Mouse (Mus musculus) limb, embryonic 12.5 days (tissue): ENCODE results near the gene Wee1. TPM values are rescaled to one million over a fixed set of nuclear protein-coding genes. Genes with fewer than 3 reads are reported as not detected.
"Not testable (repeated sequence)": the region's sequence is repeated elsewhere in the genome, so short reads cannot be mapped to it uniquely, and the experiment has no call there.

ENCODE experiments used
- ATAC-seq: fragments of 200-750 bp; cut with Nextera tagmentation; 2 replicates; pipeline ENCODE4 v1.8.0; 2017; ENCODE audit warnings: low read depth, moderate TSS enrichment; ENCODE audit not compliant: insufficient number of reproducible peaks, insufficient read depth, low FRiP score, low TSS enrichment
- H3K27ac ChIP-seq: fragments of 300-500 bp; sonication (generic); 2 replicates; pipeline ENCODE4 v1.5.1; 2016; ENCODE audit warnings: mild to moderate bottlenecking, moderate library complexity
- H3K27me3 ChIP-seq: fragments of 300-500 bp; sonication (generic); 2 replicates; pipeline ENCODE4 v1.6.1; 2016; ENCODE audit warnings: mild to moderate bottlenecking, moderate library complexity
- H3K36me3 ChIP-seq: fragments of 300-500 bp; sonication (generic); 2 replicates; pipeline ENCODE4 v1.6.1; 2016; ENCODE audit warnings: mild to moderate bottlenecking, moderate library complexity
- H3K4me1 ChIP-seq: fragments of 300-500 bp; sonication (generic); replicated peaks from 2 replicates; pipeline ENCODE4 v1.6.1; 2016
- H3K4me2 ChIP-seq: fragments of 300-500 bp; sonication (generic); 2 replicates; pipeline ENCODE4 v1.6.1; 2016; ENCODE audit warnings: mild to moderate bottlenecking, moderate library complexity
- H3K4me3 ChIP-seq: fragments of 300-500 bp; sonication (generic); replicated peaks from 2 replicates; pipeline ENCODE4 v1.5.1; 2016; ENCODE audit warnings: mild to moderate bottlenecking
- H3K9ac ChIP-seq: fragments of 300-500 bp; sonication (generic); replicated peaks from 2 replicates; pipeline ENCODE4 v1.6.1; 2016; ENCODE audit warnings: mild to moderate bottlenecking, moderate library complexity
- H3K9me3 ChIP-seq: fragments of 300-500 bp; sonication (generic); 2 replicates; pipeline ENCODE4 v1.6.1; 2016; ENCODE audit warnings: mild to moderate bottlenecking, moderate library complexity
- WGBS: fragments of 180-500 bp; shearing (Covaris S2); methylation state at CpG from one replicate; pipeline ENCODE4 v1.1.7; 2016; 5-methylcytosine and 5-hydroxymethylcytosine counted together
- polyA plus RNA-seq: library from polyadenylated mRNA; unstranded; fragments of >200 nt; fragmentation: Nextera tagmentation; extraction: Ambion mirVana; gene quantifications from 2 replicates; pipeline ENCODE4 v1.2.1, GENCODE M21; 2016

Gene Wee1
- polyA plus RNA-seq, 1 experiment from 2014 or later = 39.8 TPM

DNA sequence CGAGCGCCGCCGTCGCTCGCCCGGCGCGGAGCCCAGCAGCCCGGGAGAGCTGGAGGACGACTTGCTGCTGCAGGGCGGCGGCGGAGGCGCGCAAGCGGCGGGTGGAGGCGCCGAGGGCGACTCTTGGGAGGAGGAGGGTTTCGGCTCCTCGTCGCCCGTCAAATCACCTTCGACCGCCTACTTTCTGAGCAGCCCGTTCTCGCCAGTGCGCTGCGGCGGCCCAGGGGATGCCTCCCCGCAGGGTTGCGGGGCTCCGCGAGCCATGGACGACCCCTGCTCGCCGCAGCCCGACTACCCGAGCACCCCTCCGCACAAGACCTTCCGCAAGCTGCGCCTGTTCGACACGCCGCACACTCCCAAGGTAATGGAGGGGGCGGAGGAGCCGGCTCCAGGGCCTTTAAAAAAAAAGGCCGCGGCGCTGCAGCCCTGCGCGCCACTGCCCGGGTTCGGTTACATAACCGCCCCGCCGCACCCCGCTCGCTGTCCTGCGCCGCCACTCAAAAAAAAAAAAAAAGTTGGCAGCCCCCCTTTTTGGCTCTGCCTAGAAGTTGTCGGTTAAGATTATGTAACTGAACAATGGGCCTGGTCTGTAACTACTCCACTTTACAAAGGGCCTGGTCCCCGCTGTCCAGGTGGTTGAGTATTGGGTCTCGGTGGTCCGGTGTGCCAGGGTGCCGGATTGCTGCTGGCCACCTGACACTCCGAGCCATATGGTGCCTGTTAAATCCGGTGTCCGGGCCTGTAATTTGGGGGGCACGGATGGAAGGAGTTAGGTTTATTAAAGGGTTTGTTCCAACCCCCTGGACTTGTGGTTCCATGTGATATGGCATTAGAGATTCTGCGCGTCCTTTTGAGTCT is 948 bp downstream of the Wee1 start:
- Histone ChIP-seq H3K27me3 (no peaks in the 10 kb centered on the region), H3K36me3 (peaks cover 16% of the 10 kb centered on the region), H3K9ac (peak overlapping the region; percentile 90), H3K4me2 (peak overlapping the region; percentile 68), H3K4me3 (peak overlapping the region; percentile 97), H3K9me3 (no peaks in the 10 kb centered on the region), H3K4me1 (peaks cover 16% of the 10 kb centered on the region), H3K27ac (peak overlapping the region; percentile 95)
- ATAC-seq = peak; percentile 7; the same call in 1 of the 2 replicates
- under 1% methylated on average over 74 of the region's 74 CpGs for WGBS

GRCm38 (mm10) chr7:110123844-110124555 is 2.2 kb downstream of the Wee1 start:
- ATAC-seq = no peak

DNA sequence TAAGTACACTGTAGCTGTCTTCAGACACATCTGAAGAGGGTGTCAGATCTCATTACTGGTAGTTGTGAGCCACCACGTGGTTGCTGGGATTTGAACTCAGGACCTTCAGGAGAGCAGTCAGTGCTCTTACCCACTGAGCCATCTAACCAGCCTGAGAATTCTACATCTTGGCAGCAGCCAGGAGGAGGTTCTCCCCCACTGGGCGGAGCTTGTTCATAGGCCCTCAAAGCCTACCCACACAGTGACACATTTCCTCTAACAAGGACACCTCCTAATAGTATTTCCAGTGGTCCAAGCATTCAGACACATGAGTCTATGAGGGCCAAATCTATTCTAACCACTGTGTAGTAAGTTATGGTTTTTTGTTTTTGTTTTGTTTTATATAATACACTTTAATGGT is 6.7 kb downstream of the Wee1 start:
- Histone ChIP-seq H3K27me3 (no peaks in the 10 kb centered on the region), H3K9ac (no peak overlapping the region), H3K4me1 (peaks cover 15% of the 10 kb centered on the region), H3K36me3 (peaks cover 71% of the 10 kb centered on the region), H3K9me3 (no peaks in the 10 kb centered on the region), H3K4me2 (no peak overlapping the region), H3K27ac (no peak overlapping the region), H3K4me3 (no peak overlapping the region)
- WGBS = 89% methylated on average over 2 of the region's 2 CpGs
- no peak for ATAC-seq

More at GRCm38 (mm10) chr7:110123844-110124555, 2.2 kb downstream of the Wee1 start:
- WGBS = 63% methylated on average over 12 of the region's 12 CpGs
- Histone ChIP-seq H3K36me3 (peaks cover 28% of the 10 kb centered on the region), H3K4me1 (peaks cover 16% of the 10 kb centered on the region), H3K9ac (no peak overlapping the region), H3K9me3 (no peaks in the 10 kb centered on the region), H3K4me3 (peak overlapping the region; percentile 97), H3K27ac (no peak overlapping the region), H3K27me3 (no peaks in the 10 kb centered on the region), H3K4me2 (peak overlapping the region; percentile 68)

DNA sequence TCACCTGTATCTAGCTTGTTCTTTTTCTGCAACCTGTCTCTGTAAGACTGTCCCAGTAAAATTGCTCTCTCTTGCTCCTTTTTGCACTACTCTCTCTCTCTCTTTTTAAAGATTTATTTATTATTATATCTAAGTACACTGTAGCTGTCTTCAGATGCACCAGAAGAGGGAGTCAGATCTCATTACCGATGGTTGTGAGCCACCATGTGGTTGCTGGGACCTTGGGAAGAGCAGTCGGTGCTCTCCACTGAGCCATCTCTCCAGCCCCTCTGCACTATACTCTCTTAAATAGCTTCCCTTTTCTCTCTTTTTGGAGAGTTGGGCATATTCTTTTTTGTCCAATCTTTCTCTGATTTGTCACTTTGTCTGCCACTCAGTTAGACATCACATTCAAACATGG is 10.4 kb downstream of the Wee1 start:
- not testable (repeated sequence) for H3K27ac ChIP-seq, H3K4me1 ChIP-seq, H3K9me3 ChIP-seq, H3K4me2 ChIP-seq, H3K9ac ChIP-seq, H3K27me3 ChIP-seq, H3K4me3 ChIP-seq, ATAC-seq
- 88% methylated on average over 2 of the region's 2 CpGs for WGBS
- H3K36me3 ChIP-seq = peaks cover 98% of the 10 kb centered on the region

DNA sequence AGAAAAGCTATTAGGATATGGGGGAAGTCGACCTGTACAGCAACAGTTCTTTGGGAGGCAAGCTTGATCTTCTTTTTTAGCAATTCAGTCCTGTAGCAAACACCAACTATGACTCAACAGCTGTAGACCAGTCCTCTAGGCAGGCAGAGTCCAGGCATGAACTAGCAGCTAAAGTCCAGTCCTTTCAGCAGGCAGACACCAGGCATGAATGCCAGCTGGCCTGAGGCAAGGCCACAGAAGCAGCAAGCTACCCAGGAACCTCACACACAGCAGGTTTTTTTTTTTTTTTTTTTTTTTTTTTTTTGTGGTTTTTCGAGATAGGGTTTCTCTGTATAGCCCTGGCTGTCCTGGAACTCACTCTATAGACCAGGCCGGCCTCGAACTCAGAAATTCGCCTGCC is 12.1 kb downstream of the Wee1 start:
- H3K4me3 ChIP-seq = no peak overlapping the region
- WGBS = 91% methylated on average over 5 of the region's 5 CpGs
- H3K9me3 ChIP-seq = no peaks in the 10 kb centered on the region
- H3K4me2 ChIP-seq = no peak overlapping the region
- H3K36me3 ChIP-seq = peaks cover 97% of the 10 kb centered on the region
- no peaks in the 10 kb centered on the region for H3K27me3 ChIP-seq
- ATAC-seq = no peak
- no peak overlapping the region for H3K27ac ChIP-seq
- no peaks in the 10 kb centered on the region for H3K4me1 ChIP-seq
- H3K9ac ChIP-seq = no peak overlapping the region

- ATAC-seq = no peak
- H3K36me3 ChIP-seq = peaks cover 99% of the 10 kb centered on the region
- 82% methylated on average over 2 of the region's 2 CpGs for WGBS
Measured at GRCm38 (mm10) chr7:110138538-110138937, 16.7 kb downstream of the Wee1 start.

DNA sequence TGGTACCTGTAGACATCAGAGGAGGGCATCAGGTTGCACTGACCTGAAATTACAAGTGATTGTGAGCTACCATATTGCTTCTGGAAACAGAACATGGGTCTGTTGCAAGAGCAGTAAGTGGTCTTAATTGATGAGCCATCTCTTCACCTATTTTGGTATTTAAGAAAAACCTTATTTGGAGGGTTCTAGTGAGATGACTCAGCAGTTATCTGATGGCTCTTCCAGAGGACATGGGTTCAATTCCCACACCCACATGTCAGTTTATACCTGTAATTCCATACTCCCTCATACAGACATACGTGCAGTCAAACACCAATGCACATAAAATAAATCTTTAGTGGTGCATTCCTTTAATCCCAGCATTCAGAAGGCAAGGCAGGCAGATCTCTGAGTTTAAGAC is 22.0 kb downstream of the Wee1 start:
- peaks cover 70% of the 10 kb centered on the region for H3K36me3 ChIP-seq
- H3K4me2 ChIP-seq = no peak overlapping the region
- H3K4me3 ChIP-seq = no peak overlapping the region
- no peak overlapping the region for H3K27ac ChIP-seq
- no peaks in the 10 kb centered on the region for H3K4me1 ChIP-seq
- 90% methylated on average over 1 of the region's 1 CpGs for WGBS
- no peak overlapping the region for H3K9ac ChIP-seq
- no peak for ATAC-seq
- no peaks in the 10 kb centered on the region for H3K27me3 ChIP-seq
- H3K9me3 ChIP-seq = no peaks in the 10 kb centered on the region

More at GRCm38 (mm10) chr7:110138538-110138937, 16.7 kb downstream of the Wee1 start:
- Histone ChIP-seq H3K9me3 (no peaks in the 10 kb centered on the region), H3K4me3 (no peak overlapping the region), H3K4me1 (no peaks in the 10 kb centered on the region), H3K27me3 (no peaks in the 10 kb centered on the region), H3K4me2 (no peak overlapping the region), H3K9ac (no peak overlapping the region), H3K27ac (no peak overlapping the region)

- Histone ChIP-seq H3K9me3 (no peaks in the 10 kb centered on the region), H3K4me3 (no peak overlapping the region), H3K36me3 (no peaks in the 10 kb centered on the region), H3K4me1 (no peaks in the 10 kb centered on the region), H3K27me3 (no peaks in the 10 kb centered on the region), H3K27ac (no peak overlapping the region), H3K9ac (no peak overlapping the region), H3K4me2 (no peak overlapping the region)
- ATAC-seq = no peak
- 89% methylated on average over 5 of the region's 5 CpGs for WGBS
Measured at GRCm38 (mm10) chr7:110152891-110153290, 31.0 kb downstream of the Wee1 start.

- Histone ChIP-seq H3K27ac (no peak overlapping the region), H3K4me2 (no peak overlapping the region), H3K9me3 (no peaks in the 10 kb centered on the region), H3K27me3 (no peaks in the 10 kb centered on the region), H3K36me3 (no peaks in the 10 kb centered on the region), H3K4me1 (no peaks in the 10 kb centered on the region), H3K4me3 (no peak overlapping the region), H3K9ac (no peak overlapping the region)
- 59% methylated on average over 4 of the region's 4 CpGs for WGBS
- no peak for ATAC-seq
Measured at GRCm38 (mm10) chr7:110156712-110157260, 34.9 kb downstream of the Wee1 start.

GRCm38 (mm10) chr7:110157261-110157910 is 35.5 kb downstream of the Wee1 start:
- no peak overlapping the region for H3K4me2 ChIP-seq
- H3K27me3 ChIP-seq = no peaks in the 10 kb centered on the region
- no peak overlapping the region for H3K4me3 ChIP-seq
- no peak overlapping the region for H3K27ac ChIP-seq
- H3K36me3 ChIP-seq = no peaks in the 10 kb centered on the region
- no peaks in the 10 kb centered on the region for H3K4me1 ChIP-seq
- no peaks in the 10 kb centered on the region for H3K9me3 ChIP-seq
- 36% methylated on average over 7 of the region's 7 CpGs for WGBS
- no peak overlapping the region for H3K9ac ChIP-seq
- ATAC-seq = no peak

GRCm38 (mm10) chr7:110158073-110158472 is 36.2 kb downstream of the Wee1 start:
- Histone ChIP-seq H3K4me2 (no peak overlapping the region), H3K4me1 (no peaks in the 10 kb centered on the region), H3K27me3 (no peaks in the 10 kb centered on the region)

More at GRCm38 (mm10) chr7:110158073-110158472, 36.2 kb downstream of the Wee1 start:
- ATAC-seq = no peak
- WGBS = 69% methylated on average over 3 of the region's 3 CpGs
- Histone ChIP-seq H3K4me3 (no peak overlapping the region), H3K9ac (no peak overlapping the region), H3K9me3 (no peaks in the 10 kb centered on the region), H3K27ac (no peak overlapping the region), H3K36me3 (no peaks in the 10 kb centered on the region)
